Mouse (Mus musculus) G1E-ER4 (cell line): ENCODE data around the gene Etfbkmt. TPM values are rescaled to one million over a fixed set of nuclear protein-coding genes. Genes with fewer than 3 reads are reported as not detected.

Experiments used
- GATA1 ChIP-seq: IDR thresholded peaks from one replicate; pipeline ENCODE4 v1.8.0; 2012; ENCODE audit warnings: low read length, inconsistent platforms
- polyA plus RNA-seq: library from polyadenylated mRNA; stranded (reverse); fragments of >175 nt; gene quantifications from 2 replicates; pipeline ENCODE4 v1.2.3, GENCODE M21; 2012

Etfbkmt gene
- polyA plus RNA-seq, 1 experiment = 0.66 TPM

GRCm38 (mm10) chr6:149193276-149193905 is 53.7 kb downstream of the Etfbkmt start:
- no peak for TF ChIP-seq GATA1

- no peak for TF ChIP-seq GATA1
Observed at GRCm38 (mm10) chr6:149197116-149197515, 57.5 kb downstream of the Etfbkmt start.

DNA sequence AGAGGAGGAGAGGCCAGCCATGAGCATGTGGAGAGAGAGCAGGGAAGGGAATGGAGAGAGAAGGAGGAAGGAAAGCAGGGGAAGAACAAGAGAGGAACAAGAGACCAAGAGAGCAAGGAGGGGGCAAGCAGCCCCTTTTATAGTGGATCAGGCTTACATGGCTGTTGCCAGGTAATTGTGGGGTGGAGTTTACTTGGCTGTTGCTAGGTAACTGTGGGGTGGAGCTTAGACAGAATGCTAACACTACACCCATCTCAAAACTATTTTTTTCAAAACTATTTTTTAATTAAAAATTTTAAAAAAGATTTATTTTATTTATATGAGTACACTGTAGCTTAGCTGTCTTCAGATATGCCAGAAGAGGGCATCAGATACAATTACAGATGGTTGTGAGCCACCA is 58.9 kb downstream of the Etfbkmt start:
- no peak for TF ChIP-seq GATA1

Other genes with a start within 250 kb of the Etfbkmt start
- 2.8 and 3.9 TPM in 2 replicates for gene Caprin2, start 243.6 kb upstream of the Etfbkmt start, polyA plus RNA-seq
- 12.1 and 22.5 TPM in 2 replicates for gene Sinhcaf, start 193.4 kb upstream of the Etfbkmt start, polyA plus RNA-seq
- not detected in 2 replicates for gene Dennd5b, start 38.2 kb upstream of the Etfbkmt start, polyA plus RNA-seq
- not detected in 2 replicates for gene Gm10203, start 9.7 kb upstream of the Etfbkmt start, polyA plus RNA-seq
- gene Amn1, start 48.9 kb downstream of the Etfbkmt start, polyA plus RNA-seq = 3.0 and 3.8 TPM in 2 replicates
- gene Resf1, start 169.6 kb downstream of the Etfbkmt start, polyA plus RNA-seq = 27.9 and 44.4 TPM in 2 replicates